Mouse (Mus musculus) cortical plate, adult 2 months (tissue): ENCODE data around the gene Ccl5. TPM values are rescaled to one million over a fixed set of nuclear protein-coding genes. Genes with fewer than 3 reads are reported as not detected.

Source experiments
- H3K27ac ChIP-seq: fragments of 200-500 bp; 2 replicates; pipeline ENCODE4 v1.5.1; 2012; ENCODE audit warnings: low read length, control low read depth, inconsistent platforms; ENCODE audit not compliant: insufficient read depth
- H3K4me1 ChIP-seq: fragments of 200-500 bp; 2 replicates; pipeline ENCODE4 v1.6.1; 2011; ENCODE audit warnings: low read length; ENCODE audit not compliant: control insufficient read depth, insufficient read depth
- H3K4me3 ChIP-seq: fragments of 200-500 bp; 2 replicates; pipeline ENCODE4 v1.5.1; 2011; ENCODE audit warnings: mild to moderate bottlenecking, low read length, control low read depth; ENCODE audit not compliant: insufficient read depth
- CTCF ChIP-seq: fragments of 200-500 bp; IDR thresholded peaks from 2 replicates; pipeline ENCODE4 v1.5.1; 2011; ENCODE audit warnings: mild to moderate bottlenecking, control low read depth, low read length; ENCODE audit not compliant: insufficient read depth; ENCODE audit errors: extremely low read depth
- POLR2A ChIP-seq: fragments of 200-500 bp; IDR thresholded peaks from 2 replicates; pipeline ENCODE4 v1.6.1; 2011; ENCODE audit warnings: mild to moderate bottlenecking, low read length, control low read depth; ENCODE audit not compliant: insufficient read depth; ENCODE audit errors: extremely low read depth
- polyA plus RNA-seq: library from polyadenylated mRNA; depleted of rRNA; stranded (reverse); fragments of >200 nt; gene quantifications from 2 replicates; pipeline ENCODE4 v1.2.3, GENCODE M21; 2012

Gene Ccl5
- polyA plus RNA-seq, 1 experiment = 0.58 TPM

GRCm38 (mm10) chr11:83541415-83541814, 11.1 kb upstream of the Ccl5 start:
- Histone ChIP-seq H3K4me1 (no peaks in the 10 kb centered on the region), H3K27ac (no peak overlapping the region), H3K4me3 (no peak overlapping the region)
- TF ChIP-seq POLR2A (no peak), CTCF (no peak)

GRCm38 (mm10) chr11:83540931-83541330, 10.6 kb upstream of the Ccl5 start:
- no peak overlapping the region for H3K4me3 ChIP-seq
- TF ChIP-seq POLR2A (no peak), CTCF (no peak)
- no peaks in the 10 kb centered on the region for H3K4me1 ChIP-seq
- no peak overlapping the region for H3K27ac ChIP-seq

- no peak overlapping the region for H3K4me3 ChIP-seq
- no peak overlapping the region for H3K27ac ChIP-seq
- TF ChIP-seq CTCF (no peak), POLR2A (no peak)
- H3K4me1 ChIP-seq = no peaks in the 10 kb centered on the region
Observed at GRCm38 (mm10) chr11:83538705-83539314, 8.5 kb upstream of the Ccl5 start.

GRCm38 (mm10) chr11:83536831-83537230, 6.5 kb upstream of the Ccl5 start:
- Histone ChIP-seq H3K27ac (no peak overlapping the region), H3K4me3 (no peak overlapping the region), H3K4me1 (no peaks in the 10 kb centered on the region)
- no peak for TF ChIP-seq CTCF
- no peak for TF ChIP-seq POLR2A

- no peaks in the 10 kb centered on the region for H3K4me1 ChIP-seq
- H3K4me3 ChIP-seq = no peak overlapping the region
- H3K27ac ChIP-seq = no peak overlapping the region
- TF ChIP-seq POLR2A = no peak
- no peak for TF ChIP-seq CTCF
Observed at GRCm38 (mm10) chr11:83534609-83535423, 4.5 kb upstream of the Ccl5 start.

GRCm38 (mm10) chr11:83534143-83534542, 3.8 kb upstream of the Ccl5 start:
- H3K4me1 ChIP-seq = no peaks in the 10 kb centered on the region
- TF ChIP-seq POLR2A = no peak
- TF ChIP-seq CTCF = no peak
- no peak overlapping the region for H3K27ac ChIP-seq
- H3K4me3 ChIP-seq = no peak overlapping the region

GRCm38 (mm10) chr11:83533192-83533591, 2.9 kb upstream of the Ccl5 start:
- Histone ChIP-seq H3K4me1 (no peaks in the 10 kb centered on the region), H3K4me3 (no peak overlapping the region), H3K27ac (no peak overlapping the region)
- TF ChIP-seq CTCF (no peak), POLR2A (no peak)

GRCm38 (mm10) chr11:83529024-83529423, 1.3 kb downstream of the Ccl5 start:
- H3K4me3 ChIP-seq = no peak overlapping the region
- H3K4me1 ChIP-seq = no peaks in the 10 kb centered on the region; the same call in 1 of the 2 replicates
- H3K27ac ChIP-seq = no peak overlapping the region
- TF ChIP-seq POLR2A (no peak), CTCF (no peak)

GRCm38 (mm10) chr11:83522075-83522474, 8.2 kb downstream of the Ccl5 start, which contains the start of gene Heatr9:
Gene Heatr9, minus strand, starts transcription at chr11:83522175.
- Histone ChIP-seq H3K4me1 (no peaks in the 10 kb centered on the region), H3K4me3 (no peak within 1 kb of the TSS), H3K27ac (no peak within 1 kb of the TSS)
- TF ChIP-seq CTCF (no peak), POLR2A (no peak)

- Histone ChIP-seq H3K4me3 (no peak overlapping the region), H3K4me1 (no peaks in the 10 kb centered on the region), H3K27ac (no peak overlapping the region)
- TF ChIP-seq POLR2A (no peak), CTCF (no peak)
Observed at GRCm38 (mm10) chr11:83518371-83518770, 11.9 kb downstream of the Ccl5 start.
